Mouse (Mus musculus) left cerebral cortex, adult 9 months (tissue): ENCODE results near the gene Ifnar1.
"Not testable (repeated sequence)": the region's sequence is repeated elsewhere in the genome, so short reads cannot be mapped to it uniquely, and the experiment has no call there.

Experiments used
- DNase-seq, 2 experiments: peaks; one replicate each; pipeline ENCODE4 v3.0.0; 2022; ENCODE audit warnings: low spot score in 2 of 2

The Ifnar1 gene

GRCm38 (mm10) chr16:91484808-91485700 is at the start of gene Ifnar1:
Gene Ifnar1 (plus strand): TSS chr16:91485238.
- DNase-seq = peak; percentile 93 to 97

GRCm38 (mm10) chr16:91438081-91438480 is 47.0 kb upstream of the Ifnar1 start:
- no peak for DNase-seq

GRCm38 (mm10) chr16:91438599-91438998 is 46.4 kb upstream of the Ifnar1 start:
- not testable (repeated sequence) for DNase-seq

DNA sequence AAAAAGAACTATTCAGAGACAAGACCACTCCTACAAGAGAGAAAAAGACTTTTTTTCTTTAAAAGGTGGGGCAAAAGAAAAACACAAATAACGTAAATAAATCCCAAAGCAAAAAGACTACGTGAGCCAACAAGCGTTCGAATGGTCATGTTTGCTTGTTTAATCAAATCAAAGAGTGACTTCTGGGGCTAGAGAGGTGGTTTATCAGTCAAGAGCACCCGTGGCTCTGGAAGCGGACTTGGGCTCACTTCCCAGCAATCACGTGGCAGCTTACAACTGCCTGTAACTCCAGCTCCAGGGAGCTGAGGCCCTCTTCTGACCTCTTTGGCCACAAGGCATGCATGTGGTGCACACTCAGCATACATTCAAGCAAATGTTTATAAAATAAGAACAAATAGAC is 43.7 kb upstream of the Ifnar1 start:
- no peak for DNase-seq

GRCm38 (mm10) chr16:91441811-91442240 is 43.2 kb upstream of the Ifnar1 start:
- no peak for DNase-seq

- DNase-seq = peak in 1 of 2 experiments; percentile 26
Measured at GRCm38 (mm10) chr16:91442446-91442845, 42.6 kb upstream of the Ifnar1 start.

- no peak for DNase-seq
Measured at GRCm38 (mm10) chr16:91443211-91443611, 41.8 kb upstream of the Ifnar1 start.

DNA sequence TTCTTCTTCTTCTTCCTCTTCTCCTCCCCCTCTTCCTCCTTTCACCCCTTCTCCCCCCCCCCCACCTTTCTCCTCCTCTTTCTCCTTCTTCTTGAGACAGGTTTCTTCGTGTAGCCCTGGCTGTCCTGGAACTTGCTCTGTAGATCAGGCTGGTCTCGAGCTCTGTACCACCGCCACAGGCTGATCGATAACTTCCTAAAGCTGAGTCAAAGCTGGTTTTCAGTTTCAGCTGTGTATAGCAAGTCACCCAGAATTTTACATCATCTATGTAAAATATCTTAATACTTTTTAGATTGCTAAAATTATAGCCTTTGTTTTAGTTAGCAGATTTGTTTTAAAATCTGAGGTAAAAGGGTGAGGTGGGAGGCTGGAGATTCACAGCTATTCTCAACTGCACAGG is 40.2 kb upstream of the Ifnar1 start:
- no peak for DNase-seq

- no peak for DNase-seq
Measured at GRCm38 (mm10) chr16:91445566-91445965, 39.5 kb upstream of the Ifnar1 start.

DNA sequence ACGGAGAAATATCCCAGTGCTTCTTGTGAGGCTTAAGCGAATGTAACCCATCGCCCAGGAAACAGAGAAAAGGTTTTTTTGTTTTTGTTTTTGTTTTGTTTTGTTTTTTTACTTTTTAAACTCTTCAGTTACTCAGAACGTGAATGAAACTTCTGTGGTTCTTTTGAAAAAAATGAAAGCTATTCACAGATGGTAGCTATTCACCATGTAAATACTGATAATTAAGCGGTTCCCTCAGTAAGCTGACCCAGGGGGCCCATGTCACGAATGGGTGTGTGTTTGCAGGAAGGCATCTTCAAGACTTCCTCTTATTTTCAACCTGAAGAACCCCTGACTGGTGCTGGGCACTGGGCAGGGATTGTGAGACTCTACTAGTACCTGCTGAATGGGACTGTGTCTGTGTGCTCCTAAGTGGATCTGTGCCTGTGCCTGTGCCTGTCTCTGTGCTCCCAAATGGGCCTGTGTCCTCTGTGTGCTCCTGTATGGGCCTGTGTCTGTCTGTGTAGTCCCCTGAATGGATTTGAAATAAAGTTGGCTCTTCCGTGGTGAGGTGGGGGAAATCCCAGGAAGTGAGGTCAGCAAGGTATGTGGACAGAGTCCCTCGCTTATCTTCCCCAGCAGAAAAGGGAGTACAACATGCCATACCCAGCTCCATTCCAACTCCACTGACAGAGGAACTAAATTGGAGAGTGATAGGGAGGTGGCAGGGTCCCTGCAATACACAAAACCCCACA is 38.1 kb upstream of the Ifnar1 start:
- no peak for DNase-seq

GRCm38 (mm10) chr16:91447512-91447900 is 37.5 kb upstream of the Ifnar1 start:
- DNase-seq = no peak

GRCm38 (mm10) chr16:91448088-91448487 is 37.0 kb upstream of the Ifnar1 start:
- no peak for DNase-seq

- DNase-seq = no peak
Measured at GRCm38 (mm10) chr16:91448895-91449294, 36.1 kb upstream of the Ifnar1 start.

- no peak for DNase-seq
Measured at GRCm38 (mm10) chr16:91450137-91451064, 34.6 kb upstream of the Ifnar1 start.

GRCm38 (mm10) chr16:91451949-91452348 is 33.1 kb upstream of the Ifnar1 start:
- no peak for DNase-seq

- no peak for DNase-seq
Measured at GRCm38 (mm10) chr16:91452363-91452896, 32.6 kb upstream of the Ifnar1 start.

GRCm38 (mm10) chr16:91455868-91456267 is 29.2 kb upstream of the Ifnar1 start:
- DNase-seq = no peak

DNA sequence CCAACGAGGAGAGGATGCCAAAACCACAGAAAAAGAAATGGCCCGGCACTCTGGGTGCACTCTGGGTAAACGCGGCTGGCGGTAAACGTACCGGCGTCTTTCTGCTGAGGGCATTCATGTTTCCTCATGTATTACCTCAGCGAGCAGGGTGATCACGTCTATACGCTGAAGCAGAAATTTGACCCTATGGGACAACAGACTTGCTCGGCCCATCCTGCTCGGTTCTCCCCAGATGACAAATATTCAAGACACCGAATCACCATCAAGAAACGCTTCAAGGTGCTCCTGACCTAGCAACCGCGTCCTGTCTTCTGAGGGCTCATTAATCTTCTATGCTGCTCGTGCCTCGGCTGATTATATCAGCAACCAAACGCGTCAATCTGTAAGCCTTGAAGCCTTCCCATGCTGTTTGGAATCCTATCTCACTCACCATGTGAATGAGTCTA is 26.7 kb upstream of the Ifnar1 start:
- no peak for DNase-seq

DNA sequence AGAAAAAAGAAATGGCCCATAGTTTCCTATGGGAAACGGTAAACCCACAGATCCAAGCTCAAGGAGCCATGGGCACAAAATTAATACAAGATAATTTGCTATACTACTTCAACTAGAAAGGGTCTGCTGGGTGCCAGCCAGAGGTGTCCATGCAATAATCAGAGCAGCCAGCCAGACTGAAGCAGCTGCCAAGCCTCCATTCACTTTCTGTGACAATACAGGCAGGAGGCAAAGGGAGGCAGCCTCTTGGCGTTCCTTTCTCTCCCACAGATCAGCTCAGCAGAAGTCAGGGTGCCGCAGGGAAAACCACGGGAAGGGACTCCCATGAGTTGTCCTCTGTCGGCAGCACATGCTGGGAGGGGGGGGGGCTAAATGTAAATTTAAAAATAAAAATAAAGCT is 26.1 kb upstream of the Ifnar1 start:
- DNase-seq = no peak

GRCm38 (mm10) chr16:91459396-91459795 is 25.6 kb upstream of the Ifnar1 start:
- DNase-seq = no peak

GRCm38 (mm10) chr16:91459841-91460370 is 25.1 kb upstream of the Ifnar1 start:
- DNase-seq = no peak
